In genomic region chr2:140058125-140058524, GRCm38 (mm10) we compare ENCODE assay signal across 15 mouse cellular contexts.
"Had no signal": no experiment of that assay in that cellular context is flagged by ENCODE, and none has a peak within 500 bp of the region (broad histone marks: within the 10 kb centered on the region; RNA-seq: fewer than 3 reads in every experiment).

No protein-coding gene starts in this region.

- H3K9ac ChIP-seq: liver, embryonic 14.5 days; lung, embryonic 14.5 days; midbrain, embryonic 12.5 days had no signal

- DNase-seq: kidney, adult 11 months; kidney, adult 9 months; lung, embryonic 14.5 days; lung, postnatal 10 days; lung, postnatal 4 days; right cerebral cortex, postnatal 25 days; thymus, postnatal 4 days had no signal

- H3K4me3 ChIP-seq: left cerebral cortex, adult 2 months; limb, embryonic 10.5 days; megakaryocyte, embryonic 14.5 days; midbrain, embryonic 12.5 days had no signal

- H3K4me1 ChIP-seq: limb, embryonic 10.5 days; midbrain, embryonic 12.5 days had no signal

- H3K27me3 ChIP-seq: megakaryocyte, embryonic 14.5 days; midbrain, embryonic 12.5 days had no signal

- H3K9me3 ChIP-seq: limb, embryonic 10.5 days; megakaryocyte, embryonic 14.5 days; midbrain, embryonic 12.5 days had no signal

- H3K27ac ChIP-seq: kidney, postnatal 0 days; left cerebral cortex, adult 2 months; limb, embryonic 10.5 days; liver, embryonic 14.5 days; midbrain, embryonic 12.5 days; stomach, postnatal 0 days had no signal

- H3K4me2 ChIP-seq: lung, embryonic 14.5 days; midbrain, embryonic 12.5 days had no signal

- ATAC-seq: midbrain, embryonic 16.5 days had no signal
